In genomic region chr10:93423459-93424020, GRCm38 (mm10) we compare ENCODE assay signal across 33 mouse cellular contexts. TPM values are rescaled to one million over a fixed set of nuclear protein-coding genes. Genes with fewer than 3 reads are reported as not detected.
DNase-seq lines count a peak whose midpoint lies in the region; ATAC-seq and TF ChIP-seq lines count a peak whose summit lies in the region.
"Had no signal": no experiment of that assay in that cellular context is flagged by ENCODE, and none has a peak within 500 bp of the region (broad histone marks: within the 10 kb centered on the region; RNA-seq: fewer than 3 reads in every experiment).

No protein-coding gene starts in this region.

- WGBS in lung, embryonic 16.5 days = 61% methylated on average over 6 of the region's 6 CpGs

- no peaks in the 10 kb centered on the region for H3K9me3 ChIP-seq in lung, embryonic 16.5 days (ENCODE audit: control insufficient read depth, low read length)
- H3K9me3 ChIP-seq: embryonic facial prominence, embryonic 13.5 days; forebrain, embryonic 13.5 days; hindbrain, embryonic 15.5 days; megakaryocyte, embryonic 14.5 days; neural tube, embryonic 15.5 days; stomach, embryonic 15.5 days had no signal

- intact Hi-C loops in gastrocnemius, adult 2 months (cut with DNase I) = no loop called here

- H3K4me2 ChIP-seq in lung, embryonic 16.5 days (ENCODE audit: low read depth, low read length) = no peak overlapping the region
- H3K4me2 ChIP-seq: embryonic facial prominence, embryonic 13.5 days; forebrain, embryonic 13.5 days; heart, embryonic 12.5 days; hindbrain, embryonic 15.5 days; neural tube, embryonic 15.5 days; stomach, embryonic 15.5 days had no signal

- H3K9ac ChIP-seq in lung, embryonic 16.5 days (ENCODE audit: low read length) = no peak overlapping the region
- H3K9ac ChIP-seq: embryonic facial prominence, embryonic 13.5 days; forebrain, embryonic 13.5 days; heart, embryonic 12.5 days; hindbrain, embryonic 15.5 days; liver, embryonic 14.5 days; neural tube, embryonic 15.5 days; stomach, embryonic 15.5 days had no signal

- TF ChIP-seq CTCF in gastrocnemius, adult 2 months (IDR thresholded peaks at IDR 0.05) = no peak

- no peak for DNase-seq in gastrocnemius, adult 2 months
- DNase-seq in gastrocnemius, postnatal 10 days = no peak
- DNase-seq in lung, postnatal 14 days = no peak
- peak; percentile 83 for DNase-seq in 3T3-L1 (ENCODE audit: low read depth, low spot score)
- DNase-seq in thymus, postnatal 10 days (ENCODE audit: low spot score in 2 of 2) = no peak
- no peak for DNase-seq in thymus, postnatal 4 days
- DNase-seq: adrenal gland, postnatal 10 days; B cell, adult 2 months; cerebellum, adult 11-12 months; cerebellum, adult 9-11 months; gastrocnemius, postnatal 25 days; heart, adult 18-20 months; kidney, adult 8-10 months; kidney, postnatal 14 days; liver; lung, adult 2 months; lung, postnatal 4 days; midbrain, embryonic 14.5 days; right cerebral cortex, postnatal 25 days; thymus, adult 18-20 months had no signal

- no peaks in the 10 kb centered on the region for H3K36me3 ChIP-seq in lung, embryonic 16.5 days (ENCODE audit: control insufficient read depth, insufficient read depth, low read length)
- H3K36me3 ChIP-seq: embryonic facial prominence, embryonic 13.5 days; heart, embryonic 12.5 days; hindbrain, embryonic 10.5 days; hindbrain, embryonic 15.5 days; neural tube, embryonic 15.5 days; stomach, embryonic 15.5 days had no signal

- peak overlapping the region; percentile 64 for H3K27ac ChIP-seq in gastrocnemius, adult 2 months
- H3K27ac ChIP-seq in lung, embryonic 16.5 days (ENCODE audit: low read length) = peak overlapping the region; percentile 62; the same call in 1 of the 2 replicates
- peak overlapping the region; percentile 37 for H3K27ac ChIP-seq in brown adipose tissue, adult 24 weeks (replicated peaks; ENCODE audit: low read depth, low read length)
- H3K27ac ChIP-seq: embryonic facial prominence, embryonic 13.5 days; forebrain, embryonic 13.5 days; hindbrain, embryonic 10.5 days; hindbrain, embryonic 15.5 days; liver, embryonic 14.5 days; neural tube, embryonic 15.5 days; stomach, embryonic 15.5 days had no signal

- no peaks in the 10 kb centered on the region for H3K27me3 ChIP-seq in lung, embryonic 16.5 days (ENCODE audit: control insufficient read depth, insufficient read depth, low read depth, low read length)
- H3K27me3 ChIP-seq: CH12.LX; embryonic facial prominence, embryonic 13.5 days; forebrain, embryonic 13.5 days; heart, embryonic 12.5 days; hindbrain, embryonic 15.5 days; neural tube, embryonic 15.5 days; stomach, embryonic 15.5 days had no signal

- H3K4me3 ChIP-seq in gastrocnemius, adult 2 months = no peak overlapping the region
- no peak overlapping the region for H3K4me3 ChIP-seq in lung, embryonic 16.5 days (ENCODE audit: low read length)
- no peak overlapping the region for H3K4me3 ChIP-seq in brown adipose tissue, adult 24 weeks (ENCODE audit: insufficient read depth, low read depth, low read length)
- H3K4me3 ChIP-seq: embryonic facial prominence, embryonic 13.5 days; erythroblast, embryonic 14.5 days; forebrain, embryonic 13.5 days; heart, embryonic 12.5 days; hindbrain, embryonic 10.5 days; hindbrain, embryonic 15.5 days; neural tube, embryonic 15.5 days; stomach, embryonic 15.5 days had no signal

- ATAC-seq in lung, embryonic 16.5 days (ENCODE audit: low read depth) = no peak
- ATAC-seq: forebrain, embryonic 13.5 days had no signal

- 0 out of 2 replicates have a peak, but pooled peaks cover 6% of the 10 kb centered on the region for H3K4me1 ChIP-seq in lung, embryonic 16.5 days (replicated peaks; ENCODE audit: control insufficient read depth, insufficient read depth, low read length)
- peaks cover 27% of the 10 kb centered on the region for H3K4me1 ChIP-seq in brown adipose tissue, adult 24 weeks (ENCODE audit: control insufficient read depth, insufficient read depth, insufficient read length, low read length)
- H3K4me1 ChIP-seq: embryonic facial prominence, embryonic 13.5 days; hindbrain, embryonic 15.5 days; neural tube, embryonic 15.5 days; stomach, embryonic 15.5 days had no signal

RNA-seq across cellular contexts. Expression of gene Lta4h, which starts 29.7 kb away (rescaled TPM):
- total RNA-seq in gastrocnemius, adult 2 months (2021) = 10 to 100 TPM; 25.4 to 26.7 TPM
- total RNA-seq in gastrocnemius, postnatal 10 days (2021) = 10 to 100 TPM; 38.5 to 46.5 TPM
- polyA plus RNA-seq in lung, embryonic 16.5 days (2015; fragmentation: Nextera tagmentation; extraction: Ambion mirVana) = 194 and 210 TPM in 2 replicates
- 22.9 and 37.5 TPM in 2 replicates for polyA plus RNA-seq in brown adipose tissue, adult 24 weeks (2012; ENCODE audit: insufficient read depth, insufficient read length, missing spikeins)
